Mouse (Mus musculus): ENCODE results near the gene Nmrk1. TPM values are rescaled to one million over a fixed set of nuclear protein-coding genes. Genes with fewer than 3 reads are reported as not detected.
A peak's percentile ranks its signal among the peaks of the same experiment; 100 is the strongest.

Gene Nmrk1
- 10.9 and 12.6 TPM in 2 replicates for polyA plus RNA-seq (2015; fragmentation: Nextera tagmentation; extraction: Ambion mirVana)

DNA sequence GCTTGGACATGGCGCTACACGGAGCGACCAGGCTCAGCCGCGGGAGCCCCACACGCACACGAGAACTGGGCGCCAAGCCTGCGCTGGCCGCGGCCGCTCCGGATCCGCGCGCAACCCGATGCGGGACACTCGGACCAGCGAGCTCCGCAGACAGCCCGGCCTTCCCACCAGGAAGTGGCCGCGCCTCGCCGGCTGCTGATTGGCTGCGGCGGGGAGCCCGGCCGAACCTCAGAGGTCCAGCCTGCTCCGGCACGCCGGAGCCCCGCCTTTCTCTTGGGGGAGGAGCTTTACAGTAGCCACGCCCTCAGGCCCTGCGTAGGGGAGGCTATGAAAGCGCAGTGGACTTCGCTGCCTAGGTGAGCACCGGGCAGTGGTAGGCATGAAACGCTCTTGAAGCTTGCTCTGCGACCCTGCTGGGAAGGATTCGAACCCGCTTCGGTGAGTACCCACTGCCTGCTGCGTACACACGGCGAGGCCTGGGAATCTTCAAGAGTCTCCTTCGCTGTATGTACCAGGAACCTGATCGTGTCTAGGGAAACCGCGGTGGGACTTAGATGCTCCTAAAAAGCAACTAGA is at the start of gene Nmrk1, which contains the start of gene Ostf1:
Nmrk1 (plus strand) TSS at position 307 of the 576 bp plus-strand sequence.
Ostf1 (minus strand) TSS at position 180 of the 576 bp plus-strand sequence.
- Histone ChIP-seq H3K27ac (ENCODE audit: low read depth) (peak within 1 kb of the TSS; percentile 94), H3K4me1 (ENCODE audit: insufficient read depth) (peaks cover 23% of the 10 kb centered on the region), H3K9me3 (ENCODE audit: low read length) (no peaks in the 10 kb centered on the region), H3K4me3 (ENCODE audit: low read depth, low read length) (peak within 1 kb of the TSS; percentile 73), H3K4me2 (ENCODE audit: low read depth, low read length) (peak within 1 kb of the TSS; percentile 85), H3K27me3 (ENCODE audit: insufficient read depth, low read length) (no peaks in the 10 kb centered on the region), H3K36me3 (replicated peaks; ENCODE audit: insufficient read depth, low read length) (no peaks in the 10 kb centered on the region), H3K9ac (replicated peaks) (peak within 1 kb of the TSS; percentile 80)
- WGBS (ENCODE audit: insufficient replicate concordance) = under 1% methylated on average over 50 of the region's 51 CpGs
- no peak for TF ChIP-seq CTCF (IDR thresholded peaks at IDR 0.05; ENCODE audit: low read depth)
- TF ChIP-seq EP300 (IDR thresholded peaks at IDR 0.05; ENCODE audit: low read depth) = no peak
- ATAC-seq (peak; percentile 97), DNase-seq (peak; percentile 98)

- 89% methylated on average over 9 of the region's 9 CpGs for WGBS (ENCODE audit: insufficient replicate concordance)
- no peak for DNase-seq
- TF ChIP-seq EP300 (IDR thresholded peaks at IDR 0.05; ENCODE audit: low read depth) (no peak), CTCF (IDR thresholded peaks at IDR 0.05; ENCODE audit: low read depth) (no peak)
Observed at GRCm38 (mm10) chr19:18582226-18582625, 49.5 kb upstream of the Nmrk1 start.

GRCm38 (mm10) chr19:18582887-18583286 is 48.9 kb upstream of the Nmrk1 start:
- Histone ChIP-seq H3K36me3 (replicated peaks; ENCODE audit: insufficient read depth, low read length) (peaks cover 43% of the 10 kb centered on the region), H3K27me3 (ENCODE audit: insufficient read depth, low read length) (no peaks in the 10 kb centered on the region), H3K4me1 (ENCODE audit: insufficient read depth) (peaks cover 4% of the 10 kb centered on the region; the same call in 1 of the 2 replicates), H3K9ac (replicated peaks) (no peak overlapping the region), H3K27ac (ENCODE audit: low read depth) (peak overlapping the region; percentile 57; the same call in 1 of the 2 replicates), H3K4me3 (ENCODE audit: low read depth, low read length) (no peak overlapping the region), H3K4me2 (ENCODE audit: low read depth, low read length) (no peak overlapping the region), H3K9me3 (ENCODE audit: low read length) (no peaks in the 10 kb centered on the region)
- WGBS (ENCODE audit: insufficient replicate concordance) = 48% methylated on average over 6 of the region's 6 CpGs
- ATAC-seq = no peak
- DNase-seq = no peak
- no peak for TF ChIP-seq EP300 (IDR thresholded peaks at IDR 0.05; ENCODE audit: low read depth)
- no peak for TF ChIP-seq CTCF (IDR thresholded peaks at IDR 0.05; ENCODE audit: low read depth)

More at GRCm38 (mm10) chr19:18582226-18582625, 49.5 kb upstream of the Nmrk1 start:
- Histone ChIP-seq H3K27ac (ENCODE audit: low read depth) (0 out of 2 replicates have a peak overlapping the region, but pooled peaks have one; percentile 57), H3K9me3 (ENCODE audit: low read length) (no peaks in the 10 kb centered on the region), H3K4me1 (ENCODE audit: insufficient read depth) (peaks cover 4% of the 10 kb centered on the region; the same call in 1 of the 2 replicates), H3K36me3 (replicated peaks; ENCODE audit: insufficient read depth, low read length) (peaks cover 37% of the 10 kb centered on the region), H3K9ac (replicated peaks) (no peak overlapping the region), H3K4me2 (ENCODE audit: low read depth, low read length) (no peak overlapping the region), H3K27me3 (ENCODE audit: insufficient read depth, low read length) (no peaks in the 10 kb centered on the region), H3K4me3 (ENCODE audit: low read depth, low read length) (no peak overlapping the region)
- ATAC-seq = no peak

DNA sequence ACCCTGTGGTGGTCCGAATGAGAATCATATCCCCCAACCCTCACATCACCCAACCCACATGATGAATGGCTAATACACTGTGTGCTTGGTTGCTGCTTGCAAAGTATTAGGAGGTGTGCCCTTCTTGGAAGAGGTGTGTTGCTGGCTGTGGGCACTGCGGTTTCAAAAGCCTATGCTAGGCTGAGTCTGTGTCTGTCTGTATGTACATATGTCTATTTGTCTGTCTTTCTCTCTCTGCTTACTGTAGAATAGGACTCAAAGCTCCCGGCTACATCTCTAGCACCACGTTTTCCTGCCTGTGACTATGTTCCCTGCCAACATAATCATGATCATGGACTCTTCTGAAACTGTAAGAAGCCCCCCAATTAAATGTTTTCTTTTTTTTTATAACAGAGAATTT is 48.0 kb upstream of the Nmrk1 start:
- WGBS (ENCODE audit: insufficient replicate concordance) = 86% methylated on average over 4 of the region's 4 CpGs
- no peaks in the 10 kb centered on the region for H3K27me3 ChIP-seq (ENCODE audit: insufficient read depth, low read length)

GRCm38 (mm10) chr19:18584621-18585020 is 47.1 kb upstream of the Nmrk1 start:
- DNase-seq (no peak), ATAC-seq (no peak)
- Histone ChIP-seq H3K4me3 (ENCODE audit: low read depth, low read length) (no peak overlapping the region), H3K9me3 (ENCODE audit: low read length) (no peaks in the 10 kb centered on the region), H3K9ac (replicated peaks) (no peak overlapping the region), H3K36me3 (replicated peaks; ENCODE audit: insufficient read depth, low read length) (peaks cover 49% of the 10 kb centered on the region), H3K4me1 (ENCODE audit: insufficient read depth) (peaks cover 4% of the 10 kb centered on the region; the same call in 1 of the 2 replicates), H3K4me2 (ENCODE audit: low read depth, low read length) (no peak overlapping the region), H3K27me3 (ENCODE audit: insufficient read depth, low read length) (no peaks in the 10 kb centered on the region), H3K27ac (ENCODE audit: low read depth) (no peak overlapping the region)
- TF ChIP-seq EP300 (IDR thresholded peaks at IDR 0.05; ENCODE audit: low read depth) (no peak), CTCF (IDR thresholded peaks at IDR 0.05; ENCODE audit: low read depth) (no peak)
- 83% methylated on average over 7 of the region's 7 CpGs for WGBS (ENCODE audit: insufficient replicate concordance)

More for the DNA sequence above, 48.0 kb upstream of the Nmrk1 start:
- no peak overlapping the region for H3K9ac ChIP-seq (replicated peaks)
- ATAC-seq (no peak), DNase-seq (no peak)
- TF ChIP-seq EP300 (IDR thresholded peaks at IDR 0.05; ENCODE audit: low read depth) (no peak), CTCF (IDR thresholded peaks at IDR 0.05; ENCODE audit: low read depth) (no peak)
- H3K36me3 ChIP-seq (replicated peaks; ENCODE audit: insufficient read depth, low read length) = peaks cover 43% of the 10 kb centered on the region
- no peak overlapping the region for H3K4me3 ChIP-seq (ENCODE audit: low read depth, low read length)
- peaks cover 4% of the 10 kb centered on the region; the same call in 1 of the 2 replicates for H3K4me1 ChIP-seq (ENCODE audit: insufficient read depth)
- no peak overlapping the region for H3K4me2 ChIP-seq (ENCODE audit: low read depth, low read length)
- H3K27ac ChIP-seq (ENCODE audit: low read depth) = peak overlapping the region; percentile 57; the same call in 1 of the 2 replicates
- H3K9me3 ChIP-seq (ENCODE audit: low read length) = no peaks in the 10 kb centered on the region

GRCm38 (mm10) chr19:18587118-18587517 is 44.6 kb upstream of the Nmrk1 start:
- peaks cover 53% of the 10 kb centered on the region for H3K36me3 ChIP-seq (replicated peaks; ENCODE audit: insufficient read depth, low read length)
- TF ChIP-seq CTCF (IDR thresholded peaks at IDR 0.05; ENCODE audit: low read depth) (no peak), EP300 (IDR thresholded peaks at IDR 0.05; ENCODE audit: low read depth) (no peak)
- no peaks in the 10 kb centered on the region for H3K9me3 ChIP-seq (ENCODE audit: low read length)
- WGBS (ENCODE audit: insufficient replicate concordance) = 90% methylated on average over 9 of the region's 9 CpGs
- H3K27ac ChIP-seq (ENCODE audit: low read depth) = no peak overlapping the region
- no peak for ATAC-seq
- H3K4me1 ChIP-seq (ENCODE audit: insufficient read depth) = peaks cover 4% of the 10 kb centered on the region; the same call in 1 of the 2 replicates
- H3K9ac ChIP-seq (replicated peaks) = no peak overlapping the region
- H3K27me3 ChIP-seq (ENCODE audit: insufficient read depth, low read length) = no peaks in the 10 kb centered on the region
- H3K4me2 ChIP-seq (ENCODE audit: low read depth, low read length) = no peak overlapping the region
- H3K4me3 ChIP-seq (ENCODE audit: low read depth, low read length) = no peak overlapping the region
- no peak for DNase-seq
